9 mouse cellular contexts compared by ENCODE assay signal in the genomic region with DNA sequence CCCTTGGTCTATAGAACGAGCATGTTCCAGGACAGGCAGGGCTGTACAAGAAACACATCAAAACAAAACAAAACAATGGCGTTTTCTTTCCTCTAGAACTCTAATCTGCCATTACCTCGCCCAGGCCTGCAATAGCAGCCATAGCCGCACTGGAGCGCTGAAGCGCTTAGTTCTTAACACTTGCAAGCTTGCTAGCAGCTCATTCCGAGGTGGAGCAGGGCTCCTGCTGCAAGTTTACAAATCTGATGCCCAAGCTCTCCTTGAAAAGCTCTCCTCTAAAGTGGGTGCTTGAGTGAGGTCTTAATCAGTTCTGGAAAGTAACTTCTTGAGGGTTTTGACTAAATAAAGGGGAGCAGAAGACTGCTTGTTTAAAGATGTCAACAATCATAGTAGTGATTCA.
DNase-seq lines count a peak whose midpoint lies in the region; ATAC-seq lines count a peak whose summit lies in the region.
"Had no signal": no experiment of that assay in that cellular context is flagged by ENCODE, and none has a peak within 500 bp of the region (broad histone marks: within the 10 kb centered on the region; RNA-seq: fewer than 3 reads in every experiment).

No protein-coding gene starts in this region.

- DNase-seq in gastrocnemius, postnatal 14 days = peak; percentile 25
- DNase-seq in gastrocnemius, postnatal 4 days (ENCODE audit: low spot score in 2 of 2) = no peak
- peak; percentile 13 for DNase-seq in neural tube, embryonic 10.5 days (ENCODE audit: extremely low spot score, low spot score)
- DNase-seq in kidney, postnatal 10 days = peak; percentile 66
- peak; percentile 75 for DNase-seq in lung, postnatal 36 days
- DNase-seq in urinary bladder, adult 2 months (ENCODE audit: low spot score) = no peak
- DNase-seq in spleen, postnatal 36 days (ENCODE audit: low spot score in 2 of 2) = no peak

- WGBS in neural tube, embryonic 15.5 days = 66% methylated on average over 7 of the region's 7 CpGs

- H3K4me2 ChIP-seq in neural tube, embryonic 15.5 days = no peak overlapping the region
- H3K4me2 ChIP-seq: limb, embryonic 13.5 days had no signal

- no peak overlapping the region for H3K9ac ChIP-seq in neural tube, embryonic 15.5 days (replicated peaks)
- H3K9ac ChIP-seq: limb, embryonic 13.5 days had no signal

- no peak overlapping the region for H3K4me3 ChIP-seq in neural tube, embryonic 15.5 days (replicated peaks)
- H3K4me3 ChIP-seq: limb, embryonic 13.5 days had no signal

- no peak overlapping the region for H3K27ac ChIP-seq in neural tube, embryonic 15.5 days (replicated peaks)
- H3K27ac ChIP-seq: limb, embryonic 13.5 days had no signal

- intact Hi-C loops in gastrocnemius, postnatal 14 days (cut with DNase I; ENCODE audit: low total_unique reads) = no loop called here

- H3K4me1 ChIP-seq in neural tube, embryonic 15.5 days = no peaks in the 10 kb centered on the region
- H3K4me1 ChIP-seq: limb, embryonic 13.5 days had no signal

- H3K27me3 ChIP-seq in neural tube, embryonic 15.5 days (replicated peaks) = no peaks in the 10 kb centered on the region
- H3K27me3 ChIP-seq: limb, embryonic 13.5 days had no signal

- no peak for ATAC-seq in neural tube, embryonic 15.5 days (ENCODE audit: low FRiP score)

- no peaks in the 10 kb centered on the region for H3K36me3 ChIP-seq in neural tube, embryonic 15.5 days
- H3K36me3 ChIP-seq: limb, embryonic 13.5 days had no signal

- H3K9me3 ChIP-seq in neural tube, embryonic 15.5 days (replicated peaks) = no peaks in the 10 kb centered on the region
- H3K9me3 ChIP-seq: limb, embryonic 13.5 days had no signal

Comparison
In these comparisons a context has a peak if more than half of its experiments do, and no peak if none do; other contexts are left out.
1. DNase-seq: peak in gastrocnemius, postnatal 14 days (single experiment), neural tube, embryonic 10.5 days (single experiment), kidney, postnatal 10 days (single experiment) and lung, postnatal 36 days (single experiment); none in gastrocnemius, postnatal 4 days (0 of 2), urinary bladder, adult 2 months (single experiment) and spleen, postnatal 36 days (0 of 2).